Mouse (Mus musculus) thymus, postnatal 10 days (tissue): ENCODE data around the gene Ctsw.

Source experiments
- DNase-seq, 2 experiments: peaks; one replicate each; pipeline ENCODE4 v3.0.0; 2021; ENCODE audit warnings: low spot score in 2 of 2

Gene Ctsw

GRCm38 (mm10) chr19:5487768-5488550, 19.7 kb upstream of the Ctsw start, which contains the start of gene Mus81:
Gene Mus81 (minus strand): TSS chr19:5488402.
- peak; percentile 93 to 98 for DNase-seq

- no peak for DNase-seq
These were observed 18.5 kb upstream of the Ctsw start for GRCm38 (mm10) chr19:5486771-5487170.

- DNase-seq: no peak
These were observed 18.0 kb upstream of the Ctsw start for GRCm38 (mm10) chr19:5486286-5486685.

- DNase-seq: no peak
These were observed 17.5 kb upstream of the Ctsw start for GRCm38 (mm10) chr19:5485821-5486220.

- no peak for DNase-seq
These were observed 17.1 kb upstream of the Ctsw start for GRCm38 (mm10) chr19:5485371-5485770.

GRCm38 (mm10) chr19:5484496-5484895, 16.2 kb upstream of the Ctsw start:
- DNase-seq: no peak

GRCm38 (mm10) chr19:5483386-5484359, 15.4 kb upstream of the Ctsw start:
- peak in 1 of 2 experiments; percentile 2 for DNase-seq

GRCm38 (mm10) chr19:5481398-5481797, 13.1 kb upstream of the Ctsw start:
- no peak for DNase-seq

- DNase-seq: no peak
These were observed 11.7 kb upstream of the Ctsw start for GRCm38 (mm10) chr19:5480016-5480415.

- DNase-seq: no peak
These were observed 9.5 kb upstream of the Ctsw start for GRCm38 (mm10) chr19:5477668-5478300.

- DNase-seq: no peak
These were observed 8.8 kb upstream of the Ctsw start for GRCm38 (mm10) chr19:5477004-5477667.

- DNase-seq: no peak
These were observed 6.9 kb upstream of the Ctsw start for GRCm38 (mm10) chr19:5475069-5475714.

- no peak for DNase-seq
These were observed 6.2 kb upstream of the Ctsw start for GRCm38 (mm10) chr19:5474281-5475068.

GRCm38 (mm10) chr19:5473720-5474119, 5.4 kb upstream of the Ctsw start, which contains the start of gene Efemp2:
Gene Efemp2 (plus strand): TSS chr19:5473954.
- peak; percentile 44 to 51 for DNase-seq

- DNase-seq: no peak
These were observed 4.5 kb upstream of the Ctsw start for GRCm38 (mm10) chr19:5472857-5473256.

GRCm38 (mm10) chr19:5471846-5472245, 3.5 kb upstream of the Ctsw start:
- no peak for DNase-seq

- DNase-seq: no peak
These were observed 1.3 kb downstream of the Ctsw start for GRCm38 (mm10) chr19:5466916-5467500.

- DNase-seq: no peak
These were observed 3.3 kb downstream of the Ctsw start for GRCm38 (mm10) chr19:5465037-5465436.

GRCm38 (mm10) chr19:5463791-5464562, 4.3 kb downstream of the Ctsw start:
- DNase-seq: peak; percentile 50 to 75
